Mouse (Mus musculus) MEL (cell line): ENCODE data around the gene Sorcs2.

Experiments used
- CTCF ChIP-seq, 3 experiments: IDR thresholded peaks in 2 of 3; conservative IDR thresholded peaks in 1 of 3; 2 replicates each; pipeline ENCODE4 v1.5.1; 2011 to 2012; ENCODE audit warnings: low read length in 3 of 3, low read depth in 2 of 3, mild to moderate bottlenecking in 2 of 3, improper control_type of control experiment in 1 of 3, inconsistent platforms in 1 of 3, mixed read lengths in 1 of 3, moderate library complexity in 1 of 3; ENCODE audit not compliant: control insufficient read depth in 1 of 3, insufficient read depth in 1 of 3, poor library complexity in 1 of 3, severe bottlenecking in 1 of 3
- ETS1 ChIP-seq: IDR thresholded peaks from 2 replicates; pipeline ENCODE4 v1.6.1; 2012; ENCODE audit warnings: low read depth, mild to moderate bottlenecking, inconsistent platforms, low read length, improper control_type of control experiment, moderate library complexity
- GATA1 ChIP-seq: IDR thresholded peaks from 2 replicates; pipeline ENCODE4 v1.6.1; 2011; ENCODE audit warnings: low read depth, low read length, improper control_type of control experiment
- MAFK ChIP-seq: IDR thresholded peaks from 2 replicates; pipeline ENCODE4 v1.6.1; 2011; ENCODE audit warnings: low read depth, mild to moderate bottlenecking, low read length, improper control_type of control experiment, borderline replicate concordance
- NELFE ChIP-seq: IDR thresholded peaks from 2 replicates; pipeline ENCODE4 v1.6.1; 2011; ENCODE audit warnings: low read depth, low read length, improper control_type of control experiment
- ZC3H11A ChIP-seq: IDR thresholded peaks from 2 replicates; pipeline ENCODE4 v1.6.1; 2012; ENCODE audit warnings: low read depth, mild to moderate bottlenecking, inconsistent platforms, low read length, improper control_type of control experiment

- TF ChIP-seq CTCF (IDR thresholded peaks at IDR 0.05 in 2 of 3, conservative IDR thresholded peaks at IDR 0.05 in 1 of 3; ENCODE audit: control insufficient read depth in 1 of 3, insufficient read depth in 1 of 3, low read depth in 2 of 3, low read length in 3 of 3, poor library complexity in 1 of 3, severe bottlenecking in 1 of 3) (no peak), ETS1 (no peak), GATA1 (no peak), NELFE (no peak), MAFK (no peak), ZC3H11A (no peak)
These were observed 130.7 kb downstream of the Sorcs2 start for GRCm38 (mm10) chr5:36267194-36267769.
